Mouse (Mus musculus): ENCODE data around the gene Phc2.

DNA sequence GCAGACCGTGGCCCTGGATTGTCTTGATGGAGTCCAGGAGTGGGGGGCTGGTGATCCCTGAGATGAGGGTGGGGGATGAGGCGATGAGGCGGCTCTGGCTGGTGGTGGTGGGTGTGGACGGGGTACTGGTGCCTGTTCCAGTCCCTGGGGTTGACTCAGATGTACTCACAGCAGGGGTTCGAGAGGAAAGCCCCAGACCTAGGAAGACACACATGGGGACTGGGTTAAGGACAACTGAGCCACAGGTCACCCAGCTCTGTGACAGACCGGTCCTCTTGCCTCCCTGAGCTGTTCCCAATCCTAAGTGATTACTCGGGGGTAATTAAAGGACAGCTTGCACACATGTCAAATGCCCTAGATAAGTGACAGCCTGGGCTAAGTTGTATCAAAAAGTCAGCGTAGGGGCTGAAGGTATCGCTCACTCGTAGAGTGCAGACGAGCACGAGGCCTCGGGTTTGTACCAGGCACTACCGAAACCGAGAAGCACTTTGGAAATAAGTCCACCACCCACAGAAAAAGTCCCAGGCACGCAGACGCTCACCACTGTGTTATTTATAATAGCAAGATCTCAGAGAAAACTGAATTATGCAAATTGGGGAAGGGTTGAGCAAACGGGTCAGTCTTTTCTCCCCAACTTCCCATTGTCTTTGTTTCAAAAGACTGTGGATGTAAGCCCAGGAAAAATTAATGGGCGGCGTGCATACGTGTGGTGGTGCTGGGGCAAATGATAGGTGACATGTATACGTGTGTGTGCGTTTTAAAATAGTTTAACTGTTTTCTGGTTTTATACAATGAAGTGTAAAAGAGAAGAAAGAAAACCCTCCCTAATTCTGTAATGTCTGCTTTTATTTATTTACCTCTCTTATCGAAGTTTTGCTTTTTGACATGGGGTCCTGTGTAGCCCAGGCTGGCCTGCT, 132.8 kb downstream of the Phc2 start:
- TF ChIP-seq CTCF (IDR thresholded peaks at IDR 0.05; ENCODE audit: control insufficient read depth, insufficient read depth, insufficient read length) (no peak), MAX (IDR thresholded peaks at IDR 0.05) (no peak), MYOD1 (IDR thresholded peaks at IDR 0.05; ENCODE audit: control insufficient read depth, insufficient read length, low read depth) (no peak)

Data from C2C12 (cell line).